Mouse (Mus musculus) brain, embryonic 18.5 days (tissue): ENCODE data around the gene Tox2.

Source experiments
- DNase-seq: peaks from one replicate; pipeline ENCODE4 v3.0.0-alpha.2; 2012; ENCODE audit warnings: low read depth, low spot score

The Tox2 gene

DNA sequence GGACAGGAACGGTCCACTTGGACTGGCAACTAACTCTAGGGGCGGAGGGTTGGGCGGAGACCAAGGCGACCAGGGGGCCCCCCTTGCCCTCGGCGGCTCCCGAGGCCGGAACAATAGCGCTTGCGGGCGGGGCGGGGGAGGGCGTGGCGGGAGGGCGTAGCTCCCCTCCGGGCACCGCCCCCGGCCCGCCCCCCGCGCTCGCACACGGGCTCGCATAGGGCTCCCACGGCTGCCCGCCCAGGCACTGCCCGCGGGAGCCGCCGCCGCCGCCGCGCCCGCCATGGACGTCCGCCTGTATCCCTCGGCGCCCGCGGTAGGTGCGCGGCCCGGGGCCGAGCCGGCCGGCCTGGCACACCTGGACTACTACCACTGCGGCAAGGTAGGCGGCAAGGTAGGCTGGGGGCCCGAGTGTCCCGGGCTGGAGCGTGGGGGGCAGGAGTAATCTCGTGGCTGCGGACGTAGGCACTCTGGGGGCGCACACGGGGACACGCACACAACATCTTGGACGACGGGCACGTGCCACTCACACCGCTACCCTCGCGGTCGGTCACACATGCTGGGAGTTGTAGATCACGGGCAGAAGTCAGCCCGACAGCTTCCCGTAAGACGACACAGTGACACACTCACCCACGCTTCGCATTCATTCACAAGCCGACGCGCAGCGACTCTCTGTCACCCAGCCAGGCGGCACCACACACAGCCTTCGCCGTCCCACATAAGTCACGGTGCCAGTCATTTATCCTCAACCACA lies at the start of gene Tox2:
Tox2 (plus strand) TSS at position 242 of the 751 bp plus-strand sequence.
- DNase-seq = no peak

DNA sequence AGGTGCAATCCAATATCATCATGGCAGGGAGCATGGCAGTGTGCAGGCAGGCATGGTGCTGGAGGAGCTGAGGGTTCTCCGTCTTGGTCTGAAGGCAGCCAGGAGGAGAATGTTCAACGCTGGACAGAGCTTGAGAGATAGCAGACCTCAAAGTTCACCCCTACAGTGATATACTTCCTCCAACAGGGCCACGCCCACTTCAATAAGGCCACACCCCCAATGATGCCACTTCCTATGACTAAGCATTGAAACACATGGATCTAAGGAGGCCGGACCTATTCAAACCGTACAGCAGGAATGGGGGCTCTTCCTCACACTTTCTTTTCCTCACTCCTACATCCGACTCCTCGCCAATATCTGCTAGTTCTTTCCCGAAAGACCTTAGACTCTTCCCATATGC lies 48.3 kb upstream of the Tox2 start:
- DNase-seq = no peak

DNA sequence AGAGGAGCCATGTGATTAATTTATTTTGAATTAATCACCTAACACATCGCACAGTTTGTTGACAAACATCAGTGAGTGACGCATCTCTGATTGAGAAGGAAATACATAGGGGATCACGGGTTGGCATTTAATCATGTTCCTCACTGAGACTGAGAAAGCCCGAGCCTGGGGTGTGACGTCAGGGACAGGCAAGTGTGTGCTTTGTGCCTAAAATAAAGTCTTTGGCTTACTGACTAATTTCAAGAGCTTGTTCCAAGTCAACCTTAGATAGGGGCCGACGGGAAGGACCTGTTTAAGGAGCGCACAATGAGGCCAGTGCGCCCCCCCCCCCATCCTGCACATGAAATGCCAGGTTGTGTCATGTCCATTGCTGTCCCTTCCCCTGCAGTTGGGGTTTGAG lies 43.9 kb upstream of the Tox2 start:
- no peak for DNase-seq

DNA sequence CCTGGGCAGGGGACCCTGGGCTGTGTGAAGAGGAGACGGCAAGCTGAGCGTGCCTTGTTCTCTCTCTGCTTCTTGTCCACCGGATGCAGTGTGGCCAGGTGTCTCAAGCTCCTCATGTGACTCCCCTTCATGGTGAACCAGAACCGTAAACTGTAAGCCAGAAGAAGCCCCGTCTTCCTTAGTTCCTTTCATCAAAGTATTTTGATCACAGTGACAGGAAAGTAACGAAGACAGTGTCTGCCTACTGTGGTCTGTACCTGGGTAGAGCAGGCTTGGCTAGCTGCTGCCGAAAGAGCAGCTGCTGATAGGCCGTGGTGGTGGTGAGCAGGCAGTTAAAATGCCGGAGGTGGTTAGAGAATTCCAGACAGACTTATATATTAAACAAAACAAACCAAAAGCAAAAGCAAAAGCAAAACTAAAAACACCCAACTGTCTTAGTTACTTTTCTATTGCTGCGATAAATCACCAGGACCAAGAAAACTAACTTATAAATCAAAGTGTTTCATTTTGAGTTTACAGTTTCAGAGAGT lies 38.4 kb upstream of the Tox2 start:
- no peak for DNase-seq

DNA sequence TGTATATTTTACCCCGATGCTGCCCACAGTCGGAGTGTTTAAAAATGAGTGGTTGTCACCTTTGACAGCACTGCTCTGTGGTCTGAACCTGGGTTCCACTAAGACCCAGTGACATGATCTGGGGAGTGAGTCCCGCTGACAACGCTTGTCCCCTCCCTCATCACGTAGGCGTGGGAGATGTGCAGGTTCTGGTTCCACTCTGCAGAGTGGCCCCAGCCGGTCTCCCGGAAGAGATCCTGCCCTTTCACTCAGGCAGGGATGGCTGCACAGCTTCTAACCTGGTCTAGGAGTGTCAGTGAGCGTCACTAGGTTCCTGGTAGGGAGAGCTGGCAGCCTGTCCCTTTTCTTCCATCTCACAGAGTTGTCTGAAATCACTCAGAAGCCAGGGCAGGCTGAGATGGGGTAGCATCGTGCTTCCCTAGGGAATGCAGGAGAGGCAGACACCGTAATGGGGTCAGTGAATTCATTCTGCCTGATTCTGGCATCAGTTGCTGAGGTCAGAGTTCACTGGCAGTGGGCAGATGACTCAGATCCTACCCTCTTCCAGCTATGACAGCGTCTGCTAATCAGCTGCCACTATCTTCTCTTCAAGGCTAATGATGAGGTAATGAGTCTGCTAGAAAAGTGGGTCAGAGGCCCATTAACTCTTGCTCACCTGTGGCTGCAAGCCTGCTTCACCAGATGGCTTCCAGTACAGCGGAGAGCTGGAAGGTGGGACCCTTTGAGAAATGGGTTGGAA lies 36.7 kb upstream of the Tox2 start:
- no peak for DNase-seq

DNA sequence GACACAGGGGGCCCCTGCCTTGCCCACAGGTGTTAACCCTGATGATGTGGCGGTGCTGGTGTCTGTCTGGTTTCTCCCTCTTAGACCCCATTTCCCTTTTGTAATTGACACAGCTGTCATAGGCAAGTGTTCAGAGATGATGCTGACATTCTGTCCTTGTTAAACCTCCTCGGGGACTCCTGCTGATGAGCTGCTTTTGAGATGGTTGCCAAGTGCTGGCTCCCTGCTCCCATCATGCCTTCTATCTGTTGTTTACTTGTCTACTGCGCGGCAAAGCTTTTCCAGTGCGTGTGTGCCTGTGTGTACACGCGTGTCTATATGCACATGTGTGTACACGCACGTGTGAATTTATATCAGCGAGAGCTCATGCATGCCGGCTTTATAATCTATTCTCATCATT lies 31.0 kb upstream of the Tox2 start:
- DNase-seq = no peak

DNA sequence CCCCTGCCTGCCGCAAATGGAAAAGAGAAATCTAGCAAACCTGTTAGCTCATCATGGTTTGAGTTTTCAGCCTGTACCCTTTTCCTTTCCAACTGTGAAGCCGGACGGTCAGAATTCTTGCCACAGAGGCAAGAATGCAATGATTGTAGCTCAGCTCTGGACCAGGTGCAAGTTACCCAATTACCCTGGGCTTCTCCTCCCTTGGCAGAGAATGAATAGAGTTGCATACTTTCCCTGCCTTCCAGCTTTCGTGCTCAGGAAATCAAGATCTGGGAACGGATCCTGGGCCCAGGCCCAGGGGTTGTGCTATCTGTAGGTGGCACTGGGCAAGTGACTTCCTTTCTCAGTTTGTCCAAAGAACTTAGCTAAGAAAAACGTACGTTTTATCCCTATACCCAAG lies 28.9 kb upstream of the Tox2 start:
- no peak for DNase-seq

DNA sequence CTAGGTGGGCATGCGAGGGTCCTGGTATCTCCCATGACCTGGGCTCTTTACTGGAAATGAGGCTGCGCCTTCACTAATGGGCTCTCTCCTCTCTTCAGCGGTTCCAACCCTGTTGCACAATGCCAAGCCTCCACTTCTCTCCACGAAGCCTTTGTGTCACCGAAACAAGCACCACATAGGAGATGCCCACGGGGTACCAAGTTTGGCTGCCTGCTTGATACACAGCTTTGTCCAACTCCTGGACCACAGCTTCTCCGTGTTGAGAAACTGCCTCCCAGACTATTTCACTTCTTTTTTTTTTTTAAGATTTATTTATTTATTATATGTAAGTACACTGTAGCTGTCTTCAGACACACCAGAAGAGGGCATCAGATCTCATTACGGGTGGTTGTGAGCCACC lies 27.1 kb upstream of the Tox2 start:
- no peak for DNase-seq

DNA sequence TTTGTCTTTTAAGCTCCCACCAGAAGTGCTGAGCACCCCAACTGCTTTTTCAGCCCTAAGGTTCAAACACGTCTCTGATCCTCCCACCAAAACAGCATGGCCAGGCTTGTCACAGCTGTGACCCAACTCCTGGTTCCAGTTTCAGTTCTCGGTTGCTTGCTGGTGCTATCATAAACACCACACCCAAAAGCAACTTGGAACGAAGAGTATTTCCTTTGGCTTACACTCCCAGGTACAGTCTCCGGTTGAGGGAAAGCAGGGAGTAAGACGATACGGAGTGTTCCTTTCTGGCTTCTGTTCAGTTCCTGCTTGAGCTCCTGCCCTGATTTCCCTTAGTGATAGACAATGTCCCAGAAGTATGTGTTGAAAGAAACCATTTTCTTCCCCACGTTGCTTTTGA lies 26.4 kb upstream of the Tox2 start:
- no peak for DNase-seq

DNA sequence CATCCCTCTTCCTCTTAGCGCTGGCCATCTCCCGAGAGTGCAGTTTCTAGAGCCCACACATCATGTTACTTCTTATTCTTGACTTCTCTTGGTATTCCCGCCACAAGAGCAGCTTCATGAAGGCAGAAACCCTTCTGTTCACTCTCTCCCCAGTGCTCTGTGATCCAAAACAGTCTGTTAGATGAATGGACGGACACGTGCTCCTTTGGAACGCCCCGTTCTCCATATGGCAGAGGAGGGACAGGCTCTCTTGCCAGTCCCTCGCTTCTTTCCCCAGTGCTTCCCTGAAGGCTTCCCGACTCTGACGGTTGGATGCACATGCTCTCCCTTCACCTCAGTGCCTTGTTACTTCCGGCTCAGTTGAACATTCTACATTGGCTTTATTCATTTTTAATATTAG lies 15.4 kb upstream of the Tox2 start:
- DNase-seq = no peak

DNA sequence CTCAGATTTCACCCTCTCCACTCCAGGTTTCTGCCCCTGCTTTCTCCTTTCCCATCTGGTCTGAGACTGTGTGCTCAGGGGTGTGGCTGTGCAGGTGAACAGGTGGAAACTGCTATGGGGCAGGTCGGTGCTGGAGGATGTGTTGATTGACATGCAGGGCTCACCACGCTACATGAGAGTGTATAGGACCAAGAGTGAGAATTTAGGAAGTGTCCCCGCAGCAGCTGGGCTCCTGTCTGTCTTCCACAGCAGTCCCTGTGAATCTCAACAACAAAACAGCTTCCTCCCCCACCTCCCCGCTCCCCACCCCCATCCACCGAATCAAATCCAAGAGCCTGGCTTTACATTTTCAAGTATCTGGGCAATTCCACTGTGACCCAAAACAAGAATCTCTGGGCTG lies 13.3 kb upstream of the Tox2 start:
- no peak for DNase-seq

DNA sequence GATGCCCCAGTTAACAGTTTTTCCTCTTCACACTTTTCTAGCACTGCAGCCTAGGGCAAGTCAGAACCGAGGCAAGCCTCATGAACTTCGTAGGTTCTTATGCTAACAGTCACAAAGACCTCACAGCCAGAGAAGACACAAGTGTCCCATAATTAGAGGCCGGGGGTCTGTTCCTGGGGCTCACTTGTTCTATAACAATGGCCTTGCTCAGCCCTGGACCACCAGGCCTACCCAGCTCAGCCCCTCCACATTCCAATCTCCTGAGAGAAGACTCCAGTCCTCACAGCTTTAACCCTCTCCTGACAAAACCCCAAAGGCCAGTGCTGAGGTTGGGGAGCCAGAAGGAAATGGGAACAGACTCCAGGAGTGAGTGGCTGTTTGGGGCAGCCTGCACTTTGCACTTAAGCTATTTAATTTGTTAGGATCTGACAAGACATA lies 12.9 kb upstream of the Tox2 start:
- DNase-seq = no peak

DNA sequence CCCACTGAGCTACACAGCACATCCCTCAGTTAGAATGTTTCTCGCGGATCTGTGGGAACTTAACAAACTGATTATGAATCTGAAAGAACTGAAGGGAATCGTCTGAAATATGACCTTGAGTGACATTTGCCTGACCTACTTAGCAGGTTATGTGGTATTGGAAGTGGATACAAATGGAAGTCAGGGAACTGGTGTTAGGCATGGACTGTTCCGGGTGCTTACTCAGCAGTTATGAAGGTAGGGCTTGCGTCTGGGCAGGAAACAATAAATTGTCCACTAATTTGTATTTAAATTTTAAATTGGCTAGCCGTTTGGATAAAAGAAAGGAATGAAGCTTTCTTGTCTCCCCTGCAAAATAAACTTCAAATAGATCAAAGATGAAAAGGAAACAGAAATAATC lies 10.4 kb upstream of the Tox2 start:
- no peak for DNase-seq

DNA sequence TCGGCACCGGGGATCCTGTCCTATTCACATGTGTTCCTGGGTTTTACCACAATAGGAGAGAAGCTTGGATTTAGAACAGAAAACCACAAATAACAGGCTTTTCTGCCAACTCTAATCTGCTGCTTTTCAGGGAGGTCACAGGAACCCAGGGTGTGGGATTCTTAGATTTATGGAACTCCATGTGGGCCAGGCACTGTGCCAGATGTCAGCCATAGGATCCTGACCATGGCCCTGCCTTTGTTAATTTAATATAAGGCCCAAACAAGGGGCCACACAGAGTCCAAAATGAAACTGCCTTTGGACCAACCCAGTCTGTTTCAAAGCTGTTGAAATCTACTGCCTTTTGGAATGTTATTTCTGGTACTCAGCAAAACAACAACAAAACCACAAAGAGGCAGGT lies 8.9 kb upstream of the Tox2 start:
- DNase-seq = no peak

DNA sequence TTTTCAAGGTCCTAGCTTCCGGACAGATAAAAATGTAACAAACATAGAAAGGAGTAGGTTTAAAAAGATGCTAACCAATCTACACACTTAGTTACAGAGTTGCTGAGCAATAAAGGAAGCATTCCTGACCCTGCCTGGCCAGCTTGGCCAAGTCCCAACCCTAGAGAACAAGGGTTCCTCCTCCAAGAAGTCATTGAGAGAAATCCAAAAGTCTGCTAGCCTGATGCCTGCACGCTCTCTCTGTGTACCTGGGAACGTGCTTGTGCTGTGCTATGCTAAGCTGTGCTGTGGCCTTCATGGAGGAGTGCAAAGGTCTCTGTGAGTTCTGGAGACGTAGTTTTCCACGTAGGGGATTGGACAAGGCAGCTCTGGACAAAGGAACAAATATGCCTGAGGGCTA lies 8.4 kb upstream of the Tox2 start:
- DNase-seq = no peak

DNA sequence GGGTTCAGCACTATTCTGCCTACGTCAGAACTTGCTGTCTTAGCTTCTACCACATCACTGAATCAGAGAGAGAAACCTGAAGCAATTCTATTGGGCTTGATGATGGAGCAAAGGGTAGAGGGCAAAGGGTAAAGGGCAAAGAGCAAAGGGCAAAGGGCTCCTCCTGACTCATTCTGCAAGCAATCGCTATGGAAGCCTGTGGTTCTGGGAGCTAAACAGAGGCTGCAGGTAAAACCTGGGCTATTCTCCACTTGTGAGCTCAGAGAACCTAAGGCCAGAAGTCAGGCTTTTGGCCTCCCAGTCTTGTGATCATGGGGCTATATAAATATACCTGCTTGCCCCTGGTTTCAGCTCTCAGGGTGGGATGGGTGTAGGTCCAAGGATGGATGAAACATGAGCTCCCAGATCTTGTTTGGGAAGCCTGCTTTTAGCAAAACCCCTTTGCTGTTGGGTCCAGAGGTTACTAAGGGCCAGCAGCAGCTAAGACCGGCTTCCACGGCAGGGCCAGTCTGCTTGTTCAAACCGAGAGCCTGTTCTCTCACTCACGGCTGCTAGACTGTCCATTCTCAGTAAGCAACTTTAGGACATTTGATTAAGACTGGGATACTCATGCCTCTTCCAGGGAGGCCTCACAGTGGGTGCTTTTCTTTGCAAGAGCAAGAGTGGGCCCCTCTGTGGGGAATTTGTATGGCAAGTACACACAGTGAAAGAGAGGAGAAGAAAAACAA lies 7.7 kb upstream of the Tox2 start:
- DNase-seq = no peak

DNA sequence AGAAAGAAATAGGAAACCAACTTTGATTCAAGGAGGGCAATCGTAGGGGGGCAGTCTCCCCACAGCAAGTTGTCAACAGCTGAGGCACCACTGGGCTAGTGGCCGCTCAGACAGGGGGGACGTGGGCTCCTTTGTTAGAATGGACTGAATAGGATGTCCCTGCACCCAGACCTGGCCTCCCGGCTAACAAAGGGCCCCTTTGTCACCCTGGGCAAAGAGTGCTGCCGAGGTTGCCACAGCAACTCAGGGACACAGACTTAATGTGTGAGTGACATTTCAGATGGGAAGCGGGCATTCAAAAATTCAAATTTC lies 7.1 kb upstream of the Tox2 start:
- DNase-seq = no peak

DNA sequence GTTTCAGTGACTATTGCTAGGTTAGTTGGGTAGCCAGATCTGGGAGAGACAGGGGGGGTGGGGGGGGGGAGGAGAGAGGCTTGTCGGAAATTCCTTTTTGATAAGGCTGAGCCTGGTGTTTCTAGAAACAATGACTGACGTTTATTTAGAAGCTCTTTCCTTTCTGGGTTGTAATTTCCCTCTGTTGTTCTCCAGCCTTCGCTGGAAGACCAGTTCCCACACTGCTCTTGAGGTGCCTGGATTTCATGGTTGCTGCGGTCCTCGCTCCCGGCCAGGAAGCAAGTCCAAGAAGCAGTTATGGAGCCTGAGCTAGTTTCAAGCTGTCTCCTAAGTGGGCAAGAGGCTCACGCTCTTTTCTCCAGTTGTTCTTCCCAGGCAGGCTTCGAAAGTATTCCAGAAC lies 1.0 kb upstream of the Tox2 start:
- DNase-seq = no peak

DNA sequence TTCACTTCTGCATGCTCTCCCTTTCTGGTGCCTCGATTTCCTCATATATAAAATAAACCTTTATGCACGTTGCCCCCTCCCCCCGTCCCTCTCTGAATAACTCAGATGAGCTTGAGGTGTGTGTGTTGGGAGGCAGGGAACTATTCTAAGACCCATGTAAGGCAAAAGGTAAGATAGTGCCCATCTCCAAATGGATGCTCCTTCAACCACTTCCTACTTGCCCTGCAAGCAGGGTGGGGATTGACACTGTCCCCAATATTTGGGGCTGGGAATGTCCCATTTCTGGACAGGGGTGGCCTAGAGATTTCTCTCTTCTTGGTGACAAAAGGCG lies 407 bp upstream of the Tox2 start:
- DNase-seq = no peak

DNA sequence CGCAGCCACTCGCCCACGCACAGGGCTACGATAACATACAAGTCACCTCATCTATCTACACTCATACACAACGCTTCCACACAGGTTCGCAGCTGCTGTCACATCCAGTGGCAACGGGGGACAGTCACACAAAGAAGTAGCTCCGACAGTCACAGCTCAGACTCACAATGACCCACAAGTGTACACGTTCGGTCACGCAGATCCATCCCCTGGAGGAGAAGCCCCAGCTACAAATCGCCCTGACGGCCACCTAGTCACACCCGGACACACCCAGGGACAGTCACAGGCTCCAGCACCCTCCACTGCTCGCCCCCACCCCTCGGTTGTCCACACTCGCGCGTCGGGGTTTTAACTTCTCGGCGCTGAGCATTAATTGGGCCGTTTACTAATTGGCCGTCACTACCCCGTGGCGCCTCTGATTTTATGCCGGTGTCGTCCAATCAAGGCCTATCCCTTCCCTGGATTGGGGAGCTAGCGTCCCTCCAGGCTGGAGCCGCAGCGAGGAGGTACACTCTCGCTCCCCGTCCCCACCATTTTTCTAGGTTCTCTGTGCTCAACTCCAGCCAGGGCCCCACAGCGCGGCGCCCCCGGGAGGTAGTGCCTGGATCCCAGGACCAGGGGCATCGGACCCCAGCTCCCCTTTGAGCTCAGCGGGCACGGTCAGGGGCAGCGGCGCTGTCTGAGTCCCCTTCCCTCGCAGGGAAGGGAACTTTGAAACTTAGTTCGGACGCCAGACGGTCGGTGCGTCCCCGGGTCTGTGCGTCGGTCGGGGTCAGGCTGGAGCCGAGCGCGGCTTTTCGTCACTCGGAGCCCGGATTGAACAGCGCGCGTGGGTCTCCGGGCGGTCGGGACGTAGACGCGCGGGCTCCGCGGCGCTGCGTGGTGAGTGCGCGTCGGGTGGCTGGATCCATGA lies 966 bp downstream of the Tox2 start:
- DNase-seq = no peak

DNA sequence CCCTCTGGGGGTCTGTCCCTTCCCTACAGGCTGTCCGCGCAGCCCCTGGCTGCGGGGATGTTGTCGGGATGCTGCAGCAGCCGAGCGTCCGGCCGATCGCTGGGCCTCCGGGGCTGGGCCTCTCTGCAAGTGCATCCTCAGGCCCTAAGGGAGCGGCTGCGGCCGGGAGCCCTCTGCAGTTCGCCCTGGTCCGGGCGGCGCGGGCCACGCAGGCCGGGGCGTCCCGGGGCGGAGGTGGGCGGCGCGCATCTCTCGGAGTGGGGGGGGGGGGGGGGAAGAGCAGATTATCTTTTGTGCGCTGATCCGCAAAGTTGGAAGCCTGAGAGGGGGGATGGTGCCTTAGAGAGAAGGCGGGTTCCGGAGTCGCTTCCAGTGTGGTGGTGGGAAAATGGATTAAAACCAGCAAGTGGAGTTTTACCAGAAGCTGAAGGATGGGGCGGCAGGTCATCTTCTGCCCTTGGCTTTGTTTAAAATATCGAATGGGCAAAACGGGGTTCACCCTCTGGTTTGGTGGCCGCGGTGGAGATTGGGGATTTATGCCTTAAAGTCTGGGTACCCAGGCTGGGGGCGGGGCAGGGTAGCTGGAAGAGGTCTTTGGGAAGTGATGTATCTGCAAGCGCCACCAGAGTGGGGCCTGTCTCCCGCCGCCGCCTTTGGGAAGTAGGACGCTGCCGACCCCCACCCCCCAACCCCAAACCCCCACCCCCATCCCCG lies 1.8 kb downstream of the Tox2 start:
- no peak for DNase-seq
